Mouse (Mus musculus): Measurements from ENCODE around the gene Vmn1r84. TPM values are rescaled to one million over a fixed set of nuclear protein-coding genes. Genes with fewer than 3 reads are reported as not detected.

The Vmn1r84 gene
- not detected in 2 replicates for polyA plus RNA-seq (2016; fragmentation: Nextera tagmentation; extraction: Ambion mirVana)

GRCm38 (mm10) chr7:12369173-12369572 lies at the start of gene Vmn1r84:
TSS of gene Vmn1r84 (minus strand) at chr7:12369273.
- Histone ChIP-seq H3K9me3 (replicated peaks) (no peaks in the 10 kb centered on the region), H3K27ac (ENCODE audit: poor library complexity, severe bottlenecking) (no peak within 1 kb of the TSS), H3K27me3 (replicated peaks) (no peaks in the 10 kb centered on the region), H3K9ac (no peak within 1 kb of the TSS), H3K4me3 (no peak within 1 kb of the TSS), H3K4me2 (no peak within 1 kb of the TSS), H3K4me1 (replicated peaks) (no peaks in the 10 kb centered on the region), H3K36me3 (no peaks in the 10 kb centered on the region)
- ATAC-seq (ENCODE audit: insufficient number of reproducible peaks, low FRiP score), result no peak
- 49% methylated on average over 1 of the region's 1 CpGs for WGBS

GRCm38 (mm10) chr7:12329381-12329780 lies 39.7 kb downstream of the Vmn1r84 start, which contains the start of gene Vmn1r83:
TSS of gene Vmn1r83 (minus strand) at chr7:12329481.
- ATAC-seq (ENCODE audit: insufficient number of reproducible peaks, low FRiP score), result no peak
- H3K27ac ChIP-seq (ENCODE audit: poor library complexity, severe bottlenecking), result no peak within 1 kb of the TSS
- H3K4me2 ChIP-seq, result no peak within 1 kb of the TSS
- WGBS, result 57% methylated on average over 2 of the region's 2 CpGs
- no peak within 1 kb of the TSS for H3K9ac ChIP-seq
- H3K36me3 ChIP-seq, result no peaks in the 10 kb centered on the region
- peaks cover 12% of the 10 kb centered on the region for H3K9me3 ChIP-seq (replicated peaks)
- H3K4me1 ChIP-seq (replicated peaks), result no peaks in the 10 kb centered on the region
- H3K4me3 ChIP-seq, result no peak within 1 kb of the TSS
- no peaks in the 10 kb centered on the region for H3K27me3 ChIP-seq (replicated peaks)

Small RNA genes lying within 50 kb of the gene (microRNA-seq; reads per million reads assigned to microRNA genes)
- not detected for gene Gm23521

Other genes starting within 250 kb of the Vmn1r84 start
- not detected in 2 replicates for gene Vmn1r78, start 219.0 kb downstream of the Vmn1r84 start, polyA plus RNA-seq (2016; fragmentation: Nextera tagmentation; extraction: Ambion mirVana)
- gene Vmn1r79, start 198.0 kb downstream of the Vmn1r84 start, polyA plus RNA-seq (2016; fragmentation: Nextera tagmentation; extraction: Ambion mirVana), result not detected in 2 replicates
- gene Vmn1r80, start 180.0 kb downstream of the Vmn1r84 start, polyA plus RNA-seq (2016; fragmentation: Nextera tagmentation; extraction: Ambion mirVana), result not detected in 2 replicates
- gene Vmn1r81, start 101.0 kb downstream of the Vmn1r84 start, polyA plus RNA-seq (2016; fragmentation: Nextera tagmentation; extraction: Ambion mirVana), result not detected in 2 replicates
- gene Vmn1r82, start 68.8 kb downstream of the Vmn1r84 start, polyA plus RNA-seq (2016; fragmentation: Nextera tagmentation; extraction: Ambion mirVana), result not detected in 2 replicates
- gene Vmn1r83, start 39.8 kb downstream of the Vmn1r84 start, polyA plus RNA-seq (2016; fragmentation: Nextera tagmentation; extraction: Ambion mirVana), result not detected in 2 replicates
- 2.7 and 2.8 TPM in 2 replicates for gene Zfp551, start 53.5 kb upstream of the Vmn1r84 start, polyA plus RNA-seq (2016; fragmentation: Nextera tagmentation; extraction: Ambion mirVana)
- 18.2 and 19.6 TPM in 2 replicates for gene Zfp606, start 109.0 kb upstream of the Vmn1r84 start, polyA plus RNA-seq (2016; fragmentation: Nextera tagmentation; extraction: Ambion mirVana)
- gene 2900092C05Rik, start 143.2 kb upstream of the Vmn1r84 start, polyA plus RNA-seq (2016; fragmentation: Nextera tagmentation; extraction: Ambion mirVana), result not detected in 2 replicates
- 0.03 TPM in 1 of 2 replicates, not detected in the other for gene Vmn2r53, start 239.5 kb upstream of the Vmn1r84 start, polyA plus RNA-seq (2016; fragmentation: Nextera tagmentation; extraction: Ambion mirVana)

Data from heart, embryonic 12.5 days (tissue).